Mouse (Mus musculus) cerebellum, adult 2 months (tissue): Measurements from ENCODE around the gene Psmb3. TPM values are rescaled to one million over a fixed set of nuclear protein-coding genes. Genes with fewer than 3 reads are reported as not detected.

Source experiments
- DNase-seq, 2 experiments: peaks; one replicate each; pipeline ENCODE4 v3.0.0; 2021
- H3K27ac ChIP-seq: fragments of 200-500 bp; 2 replicates; pipeline ENCODE4 v1.5.1; 2012; ENCODE audit warnings: low read length, control low read depth, inconsistent platforms; ENCODE audit not compliant: insufficient read depth
- H3K27me3 ChIP-seq: fragments of 200-500 bp; 2 replicates; pipeline ENCODE4 v1.6.1; 2012; ENCODE audit warnings: inconsistent platforms, mild to moderate bottlenecking, low read length, moderate library complexity; ENCODE audit not compliant: control insufficient read depth, insufficient read depth
- H3K4me1 ChIP-seq: fragments of 200-500 bp; 2 replicates; pipeline ENCODE4 v1.6.1; 2011; ENCODE audit warnings: low read length; ENCODE audit not compliant: control insufficient read depth, insufficient read depth
- H3K4me3 ChIP-seq: fragments of 200-500 bp; replicated peaks from 2 replicates; pipeline ENCODE3; 2011; ENCODE audit warnings: mild to moderate bottlenecking, low read depth, low read length, control low read depth; ENCODE audit not compliant: insufficient read depth
- CTCF ChIP-seq: fragments of 200-500 bp; IDR thresholded peaks from 2 replicates; pipeline ENCODE4 v1.5.1; 2011; ENCODE audit warnings: low read depth, mild to moderate bottlenecking, control low read depth, low read length, moderate library complexity, borderline replicate concordance; ENCODE audit not compliant: insufficient read depth
- POLR2A ChIP-seq: fragments of 200-500 bp; IDR thresholded peaks from 2 replicates; pipeline ENCODE4 v1.6.1; 2011; ENCODE audit warnings: low read length, control low read depth, borderline replicate concordance; ENCODE audit not compliant: insufficient read depth
- WGBS: fragments of 180-500 bp; shearing (Covaris S2); methylation state at CpG from one replicate; pipeline ENCODE4 v1.1.7; 2018; 5-methylcytosine and 5-hydroxymethylcytosine counted together
- polyA plus RNA-seq: library from polyadenylated mRNA; depleted of rRNA; stranded (reverse); fragments of >200 nt; gene quantifications from 2 replicates; pipeline ENCODE4 v1.2.3, GENCODE M21; 2012; rRNA removed

The Psmb3 gene
- polyA plus RNA-seq, 1 experiment: 291 TPM

DNA sequence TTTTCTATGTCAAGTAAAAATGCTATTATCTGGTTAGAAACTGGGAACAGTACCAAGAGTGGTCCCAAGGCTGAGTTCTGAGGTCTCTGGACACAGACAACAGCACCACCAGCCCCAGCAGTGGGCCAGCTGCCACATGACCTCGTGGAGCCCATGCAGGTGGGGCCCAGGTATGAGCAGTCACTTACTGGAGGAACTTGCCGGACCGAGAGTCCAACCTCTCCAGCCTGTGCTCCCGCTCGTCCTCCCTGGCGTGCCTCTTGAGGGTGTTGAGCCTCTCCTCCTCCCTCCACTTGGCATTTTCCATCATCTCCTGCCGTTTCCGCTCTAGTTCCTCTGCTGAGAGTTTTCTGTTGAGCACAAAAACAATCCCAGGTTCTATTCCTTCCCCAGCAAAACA lies 44.6 kb downstream of the Psmb3 start:
- Histone ChIP-seq H3K27ac (no peak overlapping the region), H3K27me3 (no peaks in the 10 kb centered on the region), H3K4me1 (peaks cover 8% of the 10 kb centered on the region), H3K4me3 (no peak overlapping the region)
- 72% methylated on average over 8 of the region's 8 CpGs for WGBS
- no peak for TF ChIP-seq POLR2A
- no peak for TF ChIP-seq CTCF
- DNase-seq: no peak

DNA sequence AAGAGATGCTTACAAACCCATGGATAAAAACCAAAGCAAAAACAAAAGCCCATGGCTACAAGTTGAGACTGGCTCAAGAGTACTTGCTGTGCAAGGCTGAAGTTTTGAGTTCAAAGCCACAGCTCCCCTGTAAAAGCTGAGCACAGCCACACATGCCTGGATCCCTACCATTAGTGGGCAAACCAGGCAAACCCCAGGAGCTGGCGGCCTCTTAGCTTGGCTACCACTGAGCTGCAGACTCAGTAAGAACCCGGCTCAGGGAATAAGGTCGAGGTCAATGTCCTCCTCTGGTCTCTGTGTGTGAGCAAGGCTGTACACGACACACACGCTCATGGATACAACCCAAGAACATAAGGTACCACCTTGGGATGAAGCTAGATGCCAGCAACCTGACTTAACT lies 45.3 kb downstream of the Psmb3 start:
- TF ChIP-seq CTCF: no peak
- TF ChIP-seq POLR2A: no peak
- WGBS: 59% methylated on average over 5 of the region's 5 CpGs
- H3K4me1 ChIP-seq: peaks cover 2% of the 10 kb centered on the region
- DNase-seq: no peak
- no peak overlapping the region for H3K4me3 ChIP-seq
- no peaks in the 10 kb centered on the region for H3K27me3 ChIP-seq
- H3K27ac ChIP-seq: no peak overlapping the region

DNA sequence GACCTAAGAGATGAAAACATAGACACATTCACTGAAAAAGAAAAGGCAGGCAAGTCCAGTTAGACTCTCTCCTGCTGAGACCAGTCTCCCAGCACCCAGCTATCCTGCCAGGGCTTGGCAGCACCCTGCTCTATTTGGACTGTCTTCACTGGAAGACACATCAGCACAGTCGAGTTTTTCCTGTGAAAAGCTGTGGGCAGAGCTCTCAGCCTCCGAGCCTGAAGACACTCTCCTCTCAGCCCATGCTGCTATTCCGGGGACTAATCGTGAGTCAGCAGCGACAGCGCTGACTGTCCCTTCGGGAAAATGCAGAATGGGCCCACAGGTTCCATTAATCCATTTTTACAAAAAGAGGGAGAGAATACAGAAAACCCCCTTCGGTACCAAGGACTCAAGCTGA lies 50.1 kb downstream of the Psmb3 start:
- TF ChIP-seq POLR2A (no peak), CTCF (no peak)
- WGBS: 88% methylated on average over 8 of the region's 8 CpGs
- DNase-seq: no peak
- no peaks in the 10 kb centered on the region for H3K27me3 ChIP-seq
- H3K4me1 ChIP-seq: no peaks in the 10 kb centered on the region
- no peak overlapping the region for H3K4me3 ChIP-seq
- no peak overlapping the region for H3K27ac ChIP-seq

DNA sequence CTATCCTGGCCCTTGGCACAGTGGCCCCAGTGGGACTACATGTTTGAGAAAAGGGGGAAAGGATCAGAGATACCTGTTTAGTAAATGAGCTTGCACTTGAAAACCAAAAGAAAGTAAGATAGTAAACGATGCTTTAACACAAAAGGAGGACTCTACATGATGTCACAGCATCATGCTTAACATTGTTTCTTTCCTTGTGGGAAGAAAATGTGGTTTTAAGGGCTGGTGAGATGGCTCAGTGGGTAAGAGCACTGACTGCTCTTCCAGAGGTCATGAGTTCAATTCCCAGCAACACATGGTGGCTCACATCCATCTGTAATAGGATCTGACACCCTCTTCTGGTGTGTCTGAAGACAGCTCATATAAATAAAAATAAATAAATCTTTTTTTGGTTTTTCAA lies 54.9 kb downstream of the Psmb3 start:
- WGBS: 91% methylated on average over 1 of the region's 1 CpGs

GRCm38 (mm10) chr11:97758942-97759341 lies 55.7 kb downstream of the Psmb3 start:
- TF ChIP-seq POLR2A: no peak
- no peak for TF ChIP-seq CTCF
- H3K4me1 ChIP-seq: no peaks in the 10 kb centered on the region
- DNase-seq: no peak
- H3K27me3 ChIP-seq: no peaks in the 10 kb centered on the region
- H3K4me3 ChIP-seq: no peak overlapping the region
- H3K27ac ChIP-seq: no peak overlapping the region
- 80% methylated on average over 6 of the region's 6 CpGs for WGBS

More for the DNA sequence above, 54.9 kb downstream of the Psmb3 start:
- Histone ChIP-seq H3K27ac (no peak overlapping the region), H3K27me3 (no peaks in the 10 kb centered on the region), H3K4me1 (no peaks in the 10 kb centered on the region), H3K4me3 (no peak overlapping the region)
- TF ChIP-seq CTCF: no peak
- no peak for TF ChIP-seq POLR2A
- DNase-seq: no peak

- DNase-seq: no peak
- TF ChIP-seq POLR2A (no peak), CTCF (no peak)
- Histone ChIP-seq H3K27ac (no peak overlapping the region), H3K4me3 (no peak overlapping the region), H3K27me3 (no peaks in the 10 kb centered on the region), H3K4me1 (peaks cover 8% of the 10 kb centered on the region; the same call in 1 of the 2 replicates)
These were observed 58.4 kb downstream of the Psmb3 start for GRCm38 (mm10) chr11:97761638-97762037.

Other genes starting within 250 kb of the Psmb3 start
- gene 4933428G20Rik, start 203.1 kb upstream of the Psmb3 start, polyA plus RNA-seq: not detected in 2 replicates
- gene Srcin1, start 127.2 kb upstream of the Psmb3 start, polyA plus RNA-seq: 127 and 142 TPM in 2 replicates
- 4.1 and 5.4 TPM in 2 replicates for gene Epop, start 73.7 kb upstream of the Psmb3 start, polyA plus RNA-seq
- gene Mllt6, start 40.0 kb upstream of the Psmb3 start, polyA plus RNA-seq: 68.4 and 69.3 TPM in 2 replicates
- 70.2 and 72.2 TPM in 2 replicates for gene Cisd3, start 17.6 kb upstream of the Psmb3 start, polyA plus RNA-seq
- 54.3 and 59.5 TPM in 2 replicates for gene Pcgf2, start 2.9 kb upstream of the Psmb3 start, polyA plus RNA-seq
- gene Pip4k2b, start 41.3 kb downstream of the Psmb3 start, polyA plus RNA-seq: 47.4 and 49.5 TPM in 2 replicates
- gene Cwc25, start 63.2 kb downstream of the Psmb3 start, polyA plus RNA-seq: 17.2 and 17.7 TPM in 2 replicates
- gene 1700001P01Rik, start 72.5 kb downstream of the Psmb3 start, polyA plus RNA-seq: 0.80 and 0.81 TPM in 2 replicates
- gene Rpl23, start 79.0 kb downstream of the Psmb3 start, polyA plus RNA-seq: 234 and 281 TPM in 2 replicates
- gene Lasp1, start 95.6 kb downstream of the Psmb3 start, polyA plus RNA-seq: 74.9 and 78.5 TPM in 2 replicates
- gene B230217C12Rik, start 137.4 kb downstream of the Psmb3 start, polyA plus RNA-seq: 117 TPM in 2 replicates
- gene Fbxo47, start 180.8 kb downstream of the Psmb3 start, polyA plus RNA-seq: 0.98 and 1.1 TPM in 2 replicates